Mouse (Mus musculus) liver, embryonic 14.5 days (tissue): Measurements from ENCODE around the gene Cenph. TPM values are rescaled to one million over a fixed set of nuclear protein-coding genes. Genes with fewer than 3 reads are reported as not detected.
A peak's percentile ranks its signal among the peaks of the same experiment; 100 is the strongest.
"Not testable (repeated sequence)": the region's sequence is repeated elsewhere in the genome, so short reads cannot be mapped to it uniquely, and the experiment has no call there.

Experiments
- ATAC-seq: fragments of 200-750 bp; cut with Nextera tagmentation; 2 replicates; pipeline ENCODE4 v1.8.0; 2017; ENCODE audit warnings: moderate number of reproducible peaks, mild to moderate bottlenecking, moderate library complexity; ENCODE audit not compliant: insufficient read depth
- DNase-seq, 3 experiments: peaks; one replicate each; pipeline ENCODE4 v3.0.0-alpha.2; 2012 to 2013; ENCODE audit warnings: low read depth in 3 of 3, low spot score in 3 of 3
- H3K27ac ChIP-seq: fragments of 300-500 bp; sonication (generic); 2 replicates; pipeline ENCODE4 v1.5.1; 2014; ENCODE audit warnings: moderate library complexity, mild to moderate bottlenecking, control low read depth, inconsistent platforms
- H3K27me3 ChIP-seq: fragments of 300-500 bp; sonication (generic); 2 replicates; pipeline ENCODE4 v1.6.1; 2014; ENCODE audit warnings: mild to moderate bottlenecking, low read length, moderate library complexity; ENCODE audit not compliant: control insufficient read depth, insufficient read depth
- H3K36me3 ChIP-seq: fragments of 300-500 bp; sonication (generic); replicated peaks from 2 replicates; pipeline ENCODE4 v1.6.1; 2014; ENCODE audit warnings: low read depth; ENCODE audit not compliant: control insufficient read depth, insufficient read depth
- H3K4me1 ChIP-seq, 2 experiments: fragments of 200-500 bp in 1 of 2; fragments of 300-500 bp in 1 of 2; sonication (generic) in 1 of 2; replicated peaks; 2 replicates each; pipeline ENCODE4 v1.6.1; 2012 to 2014; ENCODE audit warnings: antibody characterized with exemption in 1 of 2, inconsistent platforms in 1 of 2, low read length in 1 of 2; ENCODE audit not compliant: control insufficient read depth in 2 of 2, insufficient read depth in 2 of 2
- H3K4me2 ChIP-seq: fragments of 300-500 bp; sonication (generic); 2 replicates; pipeline ENCODE4 v1.6.1; 2014; ENCODE audit warnings: low read depth, mild to moderate bottlenecking, control low read depth, moderate library complexity
- H3K4me3 ChIP-seq, 2 experiments: fragments of 200-500 bp in 1 of 2; fragments of 300-500 bp in 1 of 2; sonication (generic) in 1 of 2; 2 replicates each; pipeline ENCODE4 v1.5.1; 2012 to 2014; ENCODE audit warnings: low read depth in 2 of 2, low read length in 2 of 2, mild to moderate bottlenecking in 2 of 2, control low read depth in 1 of 2, inconsistent platforms in 1 of 2, moderate library complexity in 1 of 2; ENCODE audit not compliant: insufficient read depth in 1 of 2
- H3K9ac ChIP-seq: fragments of 300-500 bp; sonication (generic); replicated peaks from 2 replicates; pipeline ENCODE4 v1.6.1; 2014; ENCODE audit warnings: mild to moderate bottlenecking, control low read depth, moderate library complexity
- H3K9me3 ChIP-seq: fragments of 300-500 bp; sonication (generic); 2 replicates; pipeline ENCODE4 v1.6.1; 2016; ENCODE audit warnings: low read length, mixed read lengths; ENCODE audit not compliant: control insufficient read depth
- CTCF ChIP-seq: IDR thresholded peaks from 2 replicates; pipeline ENCODE4 v1.5.1; 2016; ENCODE audit warnings: antibody characterized with exemption, low read depth, control low read depth
- EP300 ChIP-seq: IDR thresholded peaks from 2 replicates; pipeline ENCODE4 v1.6.1; 2016; ENCODE audit warnings: antibody characterized with exemption, low read depth
- WGBS: fragments of 180-500 bp; shearing (Covaris S2); extraction: QIAGEN DNeasy Blood & Tissue Kit; methylation state at CpG from one replicate; pipeline ENCODE4 v1.1.7; 2014; ENCODE audit not compliant: insufficient replicate concordance; 5-methylcytosine and 5-hydroxymethylcytosine counted together
- polyA plus RNA-seq, 2 experiments: library from polyadenylated mRNA; depleted of rRNA in 1 of 2; stranded (reverse) in 1 of 2; unstranded in 1 of 2; fragments of >200 nt; fragmentation: Nextera tagmentation in 1 of 2; extraction: Ambion mirVana in 1 of 2; gene quantifications; 2 replicates each; pipeline versions ENCODE4 v1.2.1 to v1.2.3; 2012 to 2014

The Cenph gene
- polyA plus RNA-seq, 2 experiments: 26.6 to 40.3 TPM

GRCm38 (mm10) chr13:100730153-100730860 is 45.4 kb downstream of the Cenph start:
- H3K4me2 ChIP-seq: peak overlapping the region; percentile 84
- H3K9me3 ChIP-seq: no peaks in the 10 kb centered on the region
- H3K4me3 ChIP-seq: peak overlapping the region; percentile 71 to 80
- ATAC-seq (peak; percentile 82), DNase-seq (no peak)
- H3K4me1 ChIP-seq: peaks cover 10 to 15% of the 10 kb centered on the region in 2 experiments
- H3K27me3 ChIP-seq: no peaks in the 10 kb centered on the region
- WGBS: 1% methylated on average over 30 of the region's 30 CpGs
- TF ChIP-seq EP300 (no peak), CTCF (no peak)
- peak overlapping the region; percentile 89 for H3K9ac ChIP-seq
- H3K27ac ChIP-seq: peak overlapping the region; percentile 64
- H3K36me3 ChIP-seq: peaks cover 7% of the 10 kb centered on the region

- H3K36me3 ChIP-seq, H3K4me3 ChIP-seq, H3K4me2 ChIP-seq, H3K27me3 ChIP-seq, DNase-seq, H3K9me3 ChIP-seq, H3K27ac ChIP-seq, H3K9ac ChIP-seq, ATAC-seq: not testable (repeated sequence)
- H3K4me1 ChIP-seq: peaks cover 13 to 16% of the 10 kb centered on the region in 2 experiments
- WGBS: 81% methylated on average over 4 of the region's 4 CpGs
Observed at GRCm38 (mm10) chr13:100728530-100728929, 47.2 kb downstream of the Cenph start.

GRCm38 (mm10) chr13:100728086-100728485 is 47.6 kb downstream of the Cenph start:
- DNase-seq (no peak), ATAC-seq (no peak)
- Histone ChIP-seq H3K36me3 (peaks cover 7% of the 10 kb centered on the region), H3K4me3 (no peak overlapping the region), H3K27me3 (no peaks in the 10 kb centered on the region), H3K4me2 (no peak overlapping the region), H3K4me1 (peaks cover 13 to 16% of the 10 kb centered on the region in 2 experiments), H3K9me3 (no peaks in the 10 kb centered on the region), H3K9ac (no peak overlapping the region), H3K27ac (no peak overlapping the region)
- WGBS: 62% methylated on average over 5 of the region's 5 CpGs
- no peak for TF ChIP-seq EP300
- no peak for TF ChIP-seq CTCF

GRCm38 (mm10) chr13:100725194-100725593 is 50.5 kb downstream of the Cenph start:
- DNase-seq (peak; percentile 37 to 41 (median 39)), ATAC-seq (peak; percentile 63)
- no peaks in the 10 kb centered on the region for H3K9me3 ChIP-seq
- TF ChIP-seq CTCF (no peak), EP300 (peak; percentile 63)
- 14% methylated on average over 10 of the region's 10 CpGs for WGBS
- peak overlapping the region; percentile 40 for H3K4me2 ChIP-seq
- H3K4me3 ChIP-seq: no peak overlapping the region
- H3K36me3 ChIP-seq: peaks cover 11% of the 10 kb centered on the region
- no peak overlapping the region; the same call in 1 of the 2 replicates for H3K27ac ChIP-seq
- H3K4me1 ChIP-seq: peaks cover 13 to 16% of the 10 kb centered on the region in 2 experiments
- H3K9ac ChIP-seq: peak overlapping the region; percentile 18; the same call in 1 of the 2 replicates
- H3K27me3 ChIP-seq: no peaks in the 10 kb centered on the region

GRCm38 (mm10) chr13:100724051-100724754 is 51.5 kb downstream of the Cenph start:
- DNase-seq (no peak), ATAC-seq (no peak)
- H3K36me3 ChIP-seq: peaks cover 11% of the 10 kb centered on the region
- TF ChIP-seq EP300 (no peak), CTCF (no peak)
- H3K4me3 ChIP-seq: no peak overlapping the region
- no peak overlapping the region for H3K4me2 ChIP-seq
- no peak overlapping the region for H3K27ac ChIP-seq
- no peak overlapping the region for H3K9ac ChIP-seq
- H3K27me3 ChIP-seq: no peaks in the 10 kb centered on the region
- no peaks in the 10 kb centered on the region for H3K9me3 ChIP-seq
- peaks cover 8 to 13% of the 10 kb centered on the region in 2 experiments for H3K4me1 ChIP-seq
- 76% methylated on average over 7 of the region's 7 CpGs for WGBS
